Mouse (Mus musculus): ENCODE results near the gene Glp2r.

Glp2r gene

DNA sequence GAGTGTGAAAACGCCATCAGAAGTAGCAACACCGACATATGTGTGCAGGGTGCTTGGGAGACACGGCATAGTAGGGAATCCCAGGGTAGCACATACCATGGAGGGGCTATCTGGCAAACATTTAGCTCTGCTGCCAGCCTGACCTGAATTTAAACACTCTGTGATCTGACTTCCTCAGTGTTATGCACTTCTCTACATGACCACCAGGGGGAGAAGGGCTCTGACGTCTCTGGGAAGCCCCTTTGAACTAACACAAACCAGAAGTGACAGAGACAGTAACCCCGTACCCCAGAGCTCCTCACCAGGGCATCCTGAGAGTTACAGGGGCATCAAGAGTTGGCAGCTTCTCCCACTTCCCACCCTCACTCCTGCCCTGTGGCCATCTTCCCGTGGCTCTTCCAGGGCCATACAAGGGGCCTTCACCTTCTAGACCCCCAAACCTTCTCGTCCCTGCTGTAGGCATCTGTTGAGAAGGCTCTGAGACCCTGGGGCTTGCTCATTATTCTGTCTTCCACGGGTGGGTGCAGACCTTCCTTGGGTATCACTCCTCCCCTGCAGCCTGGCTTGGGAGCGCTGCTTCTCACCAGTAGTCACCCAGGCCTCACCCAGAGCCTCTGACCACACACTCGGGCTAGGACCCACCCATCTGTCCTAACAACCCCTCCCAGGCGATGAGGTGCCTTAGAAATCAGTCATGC, 113.1 kb downstream of the Glp2r start:
- peak; percentile 59 to 78 for DNase-seq

GRCm38 (mm10) chr11:67656811-67657210, 114.1 kb downstream of the Glp2r start:
- DNase-seq = peak in 1 of 2 experiments; percentile 25

DNA sequence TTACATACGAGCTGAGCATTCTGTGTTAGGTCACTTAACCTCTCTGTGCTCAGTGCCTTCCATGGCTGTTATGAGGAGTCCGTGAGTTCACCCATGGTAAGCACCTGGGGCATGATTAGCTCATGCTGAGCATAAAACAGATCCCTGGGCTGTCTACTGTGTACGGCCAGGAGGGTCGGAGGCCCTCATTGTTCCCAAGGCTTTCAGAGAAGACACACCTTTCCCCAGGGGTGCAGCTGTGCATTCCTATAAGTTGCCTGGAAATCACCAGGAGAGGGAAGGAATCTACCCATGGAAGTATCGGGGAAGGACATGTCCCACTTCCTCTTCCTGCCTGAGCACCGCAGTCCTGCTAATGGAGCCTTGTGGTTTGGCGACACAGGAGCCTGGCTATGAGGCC, 114.6 kb downstream of the Glp2r start:
- DNase-seq = no peak

GRCm38 (mm10) chr11:67655236-67655959, 115.6 kb downstream of the Glp2r start:
- DNase-seq = peak; percentile 85

DNA sequence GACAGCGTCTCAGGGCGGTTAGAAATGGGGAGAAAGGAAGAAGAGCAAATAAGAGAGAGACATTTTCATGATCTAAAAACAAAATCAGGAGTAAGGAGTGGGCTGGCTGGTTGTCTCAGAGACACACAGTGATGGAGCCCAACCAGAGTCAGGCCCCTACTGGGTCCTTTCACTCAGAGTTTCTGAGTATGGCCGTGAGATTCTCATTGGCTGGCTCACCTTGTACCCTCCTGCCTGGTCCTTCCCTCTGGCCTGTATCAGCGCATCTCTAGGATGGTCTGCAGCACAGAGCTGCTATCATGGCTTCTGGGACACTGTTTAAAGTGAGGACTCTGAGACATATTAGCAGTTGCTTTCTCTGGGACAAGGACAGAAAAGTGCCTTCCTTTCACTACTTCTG, 116.4 kb downstream of the Glp2r start:
- DNase-seq = peak; percentile 48 to 62

DNA sequence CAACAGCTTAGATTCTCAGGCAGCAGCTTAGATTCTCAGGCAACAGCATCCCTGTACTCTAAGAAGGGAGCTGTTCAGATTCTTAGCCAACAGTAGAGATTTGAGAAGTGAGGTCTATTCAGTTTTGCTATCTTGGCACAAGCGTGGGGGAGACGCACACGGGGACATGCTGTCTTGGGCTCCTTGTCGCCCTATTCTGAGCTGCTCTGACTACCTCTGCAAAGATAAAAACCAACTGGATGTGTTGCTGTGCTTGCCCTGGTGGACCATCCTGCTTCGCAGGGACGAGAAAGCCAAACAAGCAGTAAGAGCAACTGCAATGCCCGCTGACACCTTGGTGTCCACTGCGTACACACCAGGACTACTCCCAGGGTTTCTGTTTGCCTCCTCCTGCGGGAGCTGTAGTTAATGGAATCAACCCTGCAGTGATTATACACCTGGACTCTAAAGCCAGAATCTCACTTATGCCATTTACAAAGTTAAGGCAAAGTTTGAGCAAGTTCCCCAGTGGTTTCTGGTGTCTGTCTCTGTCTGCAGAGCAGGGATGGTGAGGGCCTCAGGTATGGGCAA, 117.3 kb downstream of the Glp2r start:
- DNase-seq = peak; percentile 37 to 46

DNA sequence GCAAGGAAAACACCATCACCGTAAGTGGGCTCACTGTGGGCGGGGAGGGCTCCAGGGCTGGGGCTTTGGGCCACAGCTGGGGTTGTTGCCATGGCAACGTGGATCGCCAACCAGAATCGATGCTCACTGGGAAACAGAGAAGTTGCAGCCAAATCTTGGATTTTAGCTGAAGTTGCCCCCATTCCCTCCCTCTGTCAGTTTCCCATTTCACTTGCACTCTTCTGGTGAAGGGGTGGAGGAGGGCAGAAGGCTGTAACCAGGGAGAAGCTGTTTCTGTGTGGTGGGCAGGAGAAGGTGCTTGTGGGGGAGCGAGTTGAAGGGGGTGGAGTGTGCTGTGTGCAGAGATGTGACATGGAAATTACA, 118.1 kb downstream of the Glp2r start:
- peak; percentile 64 to 71 for DNase-seq

DNA sequence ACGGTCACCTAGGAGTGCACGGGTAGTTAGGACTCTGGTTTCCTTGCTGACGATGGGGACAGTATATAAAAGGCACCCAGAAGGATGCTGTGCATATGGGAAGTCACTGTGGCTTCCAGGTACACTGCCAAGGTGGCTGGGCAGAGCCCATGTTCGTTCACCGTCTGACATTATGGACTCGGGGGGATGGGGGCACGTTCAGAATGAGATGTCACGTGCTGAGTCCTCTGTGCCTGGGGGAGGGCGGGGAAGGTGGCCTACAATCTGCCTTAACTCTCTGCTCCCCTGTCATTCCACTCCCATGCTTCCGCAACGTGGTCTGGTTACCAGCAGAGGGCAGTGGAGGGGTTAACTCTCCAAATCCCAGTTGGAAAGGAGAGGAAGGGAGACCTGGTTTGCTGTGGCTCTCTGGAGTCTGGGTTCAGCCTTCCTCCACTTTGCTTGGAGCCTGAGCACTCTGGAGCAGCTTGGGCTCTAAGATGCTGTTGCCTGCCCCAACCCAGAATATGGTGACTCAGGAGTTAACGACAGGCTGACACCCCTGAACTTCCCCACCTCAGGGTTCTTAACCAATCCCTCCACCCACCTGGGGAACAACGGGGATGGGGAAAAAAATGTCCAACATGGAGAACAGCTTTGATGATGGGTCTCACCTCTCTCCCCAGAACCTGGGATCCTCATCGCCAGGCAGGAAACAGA, 118.6 kb downstream of the Glp2r start:
- DNase-seq = peak; percentile 88 to 90

- DNase-seq = peak; percentile 29 to 49
Observed at GRCm38 (mm10) chr11:67651731-67652130, 119.2 kb downstream of the Glp2r start.

GRCm38 (mm10) chr11:67649971-67650707, 120.8 kb downstream of the Glp2r start:
- peak in 1 of 2 experiments; percentile 20 for DNase-seq

DNA sequence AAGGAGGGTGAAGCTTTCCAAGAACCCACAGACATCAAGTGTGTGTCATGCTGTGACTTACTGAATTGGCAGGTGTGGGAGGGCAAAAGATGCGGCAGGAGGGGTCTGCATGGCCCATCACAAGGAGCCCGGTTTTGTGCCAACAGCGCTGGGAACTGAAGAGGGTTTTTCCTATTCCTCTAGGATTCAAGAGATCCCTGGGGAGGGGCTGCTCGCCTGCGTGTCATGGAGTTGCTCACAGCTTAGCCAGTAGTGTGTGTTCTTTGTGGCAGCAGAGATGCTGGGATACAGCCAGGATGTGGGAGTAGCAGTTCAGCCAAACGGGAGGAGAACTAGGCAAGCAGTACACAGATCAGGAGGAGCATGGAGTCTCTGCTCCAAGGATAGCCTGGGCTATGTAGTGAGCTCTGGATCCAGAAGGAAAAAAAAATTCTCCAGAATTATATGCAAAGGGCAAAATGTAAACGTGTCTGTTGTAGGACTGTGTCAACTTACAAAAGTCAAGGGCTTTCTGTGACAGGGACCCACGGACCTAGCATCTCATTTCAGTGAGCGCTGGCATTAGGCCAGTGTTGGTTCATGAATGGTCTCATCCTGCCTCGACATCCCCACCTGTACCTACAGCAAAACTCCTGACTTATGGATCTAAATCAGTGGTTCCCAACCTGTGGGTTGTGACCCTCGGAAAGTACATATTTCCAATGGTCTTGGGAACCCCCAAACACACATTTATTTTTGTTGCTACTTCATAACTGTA, 122.1 kb downstream of the Glp2r start:
- peak; percentile 36 to 46 for DNase-seq

- DNase-seq = peak; percentile 88 to 97
Observed at GRCm38 (mm10) chr11:67647745-67648144, 123.2 kb downstream of the Glp2r start.

- no peak for DNase-seq
Observed at GRCm38 (mm10) chr11:67644632-67645149, 126.3 kb downstream of the Glp2r start.

DNA sequence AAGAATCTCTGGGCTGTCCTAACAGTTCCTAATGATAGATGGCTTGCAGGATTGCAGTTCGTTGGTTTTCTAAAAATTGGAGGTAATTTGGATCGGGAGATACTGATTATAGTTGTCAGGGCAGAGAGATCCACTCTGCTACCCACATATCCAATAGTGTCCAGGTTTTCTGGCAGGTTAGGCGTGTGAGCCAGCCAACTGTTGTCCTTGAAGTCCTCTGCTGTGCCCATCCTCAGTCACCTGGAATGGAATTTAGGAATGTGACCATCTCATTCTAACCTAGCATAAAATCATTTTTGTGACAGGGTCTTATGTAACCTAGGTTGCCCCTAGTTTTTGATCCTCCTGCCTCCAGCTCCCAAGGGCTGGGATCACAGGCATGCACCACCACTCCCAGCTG, 127.5 kb downstream of the Glp2r start:
- peak in 1 of 2 experiments; percentile 39 for DNase-seq

DNA sequence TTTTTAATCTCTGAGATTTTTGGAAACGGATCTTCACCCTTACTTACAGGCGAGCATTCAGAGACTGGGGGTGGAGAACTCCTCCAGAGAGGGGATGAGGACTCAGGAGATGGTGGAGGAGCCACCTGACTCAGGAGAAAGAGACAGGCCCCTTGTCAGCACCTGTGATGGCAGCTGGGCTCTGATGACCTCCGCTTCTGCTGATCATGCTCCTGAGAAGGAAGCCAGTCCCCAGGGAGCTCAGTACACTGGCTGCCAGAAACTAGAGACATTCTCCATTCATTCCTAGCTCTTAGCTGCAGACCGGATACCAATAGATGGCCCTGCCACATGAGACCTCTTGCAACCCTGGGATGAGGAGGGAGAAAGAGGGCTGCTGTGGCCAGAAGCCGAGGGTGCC, 128.1 kb downstream of the Glp2r start:
- peak in 1 of 2 experiments; percentile 13 for DNase-seq

GRCm38 (mm10) chr11:67642421-67642820, 128.5 kb downstream of the Glp2r start:
- DNase-seq = no peak

- DNase-seq = no peak
Observed at GRCm38 (mm10) chr11:67640299-67640698, 130.7 kb downstream of the Glp2r start.

- DNase-seq = no peak
Observed at GRCm38 (mm10) chr11:67638401-67638800, 132.6 kb downstream of the Glp2r start.

GRCm38 (mm10) chr11:67636905-67637586, 133.9 kb downstream of the Glp2r start:
- DNase-seq = no peak

GRCm38 (mm10) chr11:67636201-67636600, 134.8 kb downstream of the Glp2r start:
- DNase-seq = no peak
